Mouse (Mus musculus): Measurements from ENCODE around the gene Ppp1r12a.

GRCm38 (mm10) chr10:108287438-108287801, 125.4 kb downstream of the Ppp1r12a start:
- TF ChIP-seq ZNF384 (IDR thresholded peaks at IDR 0.05; ENCODE audit: low read depth, low read length) (peak; percentile 96), CHD2 (IDR thresholded peaks at IDR 0.05; ENCODE audit: low read depth, low read length) (no peak)
